Mouse (Mus musculus) CH12.LX (cell line): ENCODE results near the gene Speg. TPM values are rescaled to one million over a fixed set of nuclear protein-coding genes. Genes with fewer than 3 reads are reported as not detected.

Source experiments
- DNase-seq: peaks from one replicate; pipeline ENCODE4 v3.0.0-alpha.2; 2013; ENCODE audit errors: extremely low read depth
- H3K27ac ChIP-seq: 2 replicates; pipeline ENCODE4 v1.5.1; 2012; ENCODE audit warnings: low read depth, mild to moderate bottlenecking, control low read depth, moderate library complexity; ENCODE audit not compliant: insufficient read depth
- H3K27me3 ChIP-seq: replicated peaks from 2 replicates; pipeline ENCODE3; 2012; ENCODE audit warnings: inconsistent platforms
- H3K36me3 ChIP-seq, 2 experiments: replicated peaks in 1 of 2; 2 replicates each; pipeline versions ENCODE3 to v1.6.1; 2012; ENCODE audit warnings: inconsistent platforms in 1 of 2, low read length in 1 of 2, mild to moderate bottlenecking in 1 of 2, mixed read lengths in 1 of 2, moderate library complexity in 1 of 2; ENCODE audit not compliant: control insufficient read depth in 1 of 2, insufficient read depth in 1 of 2
- H3K4me1 ChIP-seq, 2 experiments: 2 replicates each; pipeline ENCODE4 v1.6.1; 2012; ENCODE audit warnings: inconsistent platforms in 1 of 2, moderate library complexity in 1 of 2; ENCODE audit not compliant: insufficient read depth in 2 of 2, control insufficient read depth in 1 of 2
- H3K4me2 ChIP-seq: 2 replicates; pipeline ENCODE4 v1.6.1; 2012; ENCODE audit warnings: low read depth, mild to moderate bottlenecking, control low read depth; ENCODE audit not compliant: poor library complexity, insufficient read depth, severe bottlenecking
- H3K4me3 ChIP-seq, 3 experiments: fragments of 150-350 bp in 1 of 3; sonication (generic) in 1 of 3; replicated peaks in 1 of 3; 2 replicates each; pipeline versions ENCODE3 to v1.5.1; 2011 to 2012; ENCODE audit warnings: low read depth in 2 of 3, low read length in 2 of 3, mild to moderate bottlenecking in 2 of 3, moderate library complexity in 2 of 3, control low read depth in 1 of 3, improper control_type of control experiment in 1 of 3, inconsistent platforms in 1 of 3, mixed read lengths in 1 of 3; ENCODE audit not compliant: poor library complexity in 1 of 3
- H3K79me2 ChIP-seq: replicated peaks from 2 replicates; pipeline ENCODE4 v1.6.1; 2012; ENCODE audit warnings: mild to moderate bottlenecking, moderate library complexity; ENCODE audit not compliant: control insufficient read depth, poor library complexity, insufficient read depth, severe bottlenecking; ENCODE audit errors: extremely low read depth
- H3K9ac ChIP-seq: 2 replicates; pipeline ENCODE4 v1.6.1; 2012; ENCODE audit warnings: low read depth, mild to moderate bottlenecking, control low read depth, moderate library complexity; ENCODE audit not compliant: insufficient read depth
- H3K9me3 ChIP-seq: replicated peaks from 2 replicates; pipeline ENCODE3; 2012; ENCODE audit warnings: low read length, inconsistent platforms, mixed read lengths
- BHLHE40 ChIP-seq: IDR thresholded peaks from 2 replicates; pipeline ENCODE4 v1.6.1; 2011; ENCODE audit warnings: mild to moderate bottlenecking, low read depth, low read length, improper control_type of control experiment
- CHD1 ChIP-seq: IDR thresholded peaks from 2 replicates; pipeline ENCODE4 v1.6.1; 2012; ENCODE audit warnings: low read depth, low read length, improper control_type of control experiment, inconsistent platforms
- ELF1 ChIP-seq: IDR thresholded peaks from 2 replicates; pipeline ENCODE4 v1.6.1; 2014; ENCODE audit warnings: low read depth, mild to moderate bottlenecking, inconsistent platforms, low read length, improper control_type of control experiment
- EP300 ChIP-seq: IDR thresholded peaks from 2 replicates; pipeline ENCODE4 v1.6.1; 2011; ENCODE audit warnings: low read length, improper control_type of control experiment
- GABPA ChIP-seq: IDR thresholded peaks from 2 replicates; pipeline ENCODE4 v1.6.1; 2012; ENCODE audit warnings: low read depth, low read length, improper control_type of control experiment, inconsistent platforms; ENCODE audit not compliant: insufficient replicate concordance
- JUND ChIP-seq: conservative IDR thresholded peaks from 2 replicates; pipeline ENCODE4 v1.6.1; 2011; ENCODE audit warnings: low read depth, low read length, improper control_type of control experiment
- KAT2A ChIP-seq: IDR thresholded peaks from 2 replicates; pipeline ENCODE4 v1.6.1; 2012; ENCODE audit warnings: low read length, improper control_type of control experiment, inconsistent platforms; ENCODE audit not compliant: insufficient replicate concordance
- MAX ChIP-seq: IDR thresholded peaks from 2 replicates; pipeline ENCODE4 v1.6.1; 2011; ENCODE audit warnings: low read length, improper control_type of control experiment
- MAZ ChIP-seq: IDR thresholded peaks from 2 replicates; pipeline ENCODE4 v1.6.1; 2012; ENCODE audit warnings: low read depth, mild to moderate bottlenecking, inconsistent platforms, low read length, improper control_type of control experiment, moderate library complexity
- MXI1 ChIP-seq: IDR thresholded peaks from 2 replicates; pipeline ENCODE4 v1.6.1; 2011; ENCODE audit warnings: mild to moderate bottlenecking, low read depth, low read length, improper control_type of control experiment
- NRF1 ChIP-seq: IDR thresholded peaks from 2 replicates; pipeline ENCODE4 v1.6.1; 2014; ENCODE audit warnings: low read depth, mild to moderate bottlenecking, inconsistent platforms, low read length, improper control_type of control experiment, moderate library complexity
- POLR2AphosphoS2 ChIP-seq: IDR thresholded peaks from 2 replicates; pipeline ENCODE4 v1.6.1; 2011; ENCODE audit warnings: low read depth, low read length, improper control_type of control experiment
- RCOR1 ChIP-seq: conservative IDR thresholded peaks from 2 replicates; pipeline ENCODE4 v1.6.1; 2012; ENCODE audit warnings: low read depth, mild to moderate bottlenecking, inconsistent platforms, low read length, improper control_type of control experiment
- SIN3A ChIP-seq: IDR thresholded peaks from 2 replicates; pipeline ENCODE4 v1.6.1; 2012; ENCODE audit warnings: low read length, improper control_type of control experiment, inconsistent platforms
- SMC3 ChIP-seq: IDR thresholded peaks from 2 replicates; pipeline ENCODE4 v1.6.1; 2011; ENCODE audit warnings: low read depth, low read length, improper control_type of control experiment
- TBP ChIP-seq: conservative IDR thresholded peaks from 2 replicates; pipeline ENCODE4 v1.6.1; 2011; ENCODE audit warnings: low read depth, low read length, improper control_type of control experiment
- TCF12 ChIP-seq: IDR thresholded peaks from 2 replicates; pipeline ENCODE4 v1.6.1; 2014; ENCODE audit warnings: low read depth, mild to moderate bottlenecking, inconsistent platforms, low read length, improper control_type of control experiment
- UBTF ChIP-seq: IDR thresholded peaks from 2 replicates; pipeline ENCODE4 v1.6.1; 2012; ENCODE audit warnings: low read depth, mild to moderate bottlenecking, inconsistent platforms, low read length, improper control_type of control experiment, moderate library complexity
- USF1 ChIP-seq: IDR thresholded peaks from 2 replicates; pipeline ENCODE4 v1.6.1; 2014; ENCODE audit warnings: low read depth, mild to moderate bottlenecking, inconsistent platforms, low read length, improper control_type of control experiment
- USF2 ChIP-seq: conservative IDR thresholded peaks from 2 replicates; pipeline ENCODE4 v1.6.1; 2011; ENCODE audit warnings: low read depth, low read length, improper control_type of control experiment
- ZC3H11A ChIP-seq: IDR thresholded peaks from 2 replicates; pipeline ENCODE4 v1.6.1; 2012; ENCODE audit warnings: low read depth, mild to moderate bottlenecking, inconsistent platforms, low read length, improper control_type of control experiment
- ZMIZ1 ChIP-seq: IDR thresholded peaks from 2 replicates; pipeline ENCODE4 v1.6.1; 2012; ENCODE audit warnings: low read depth, mild to moderate bottlenecking, inconsistent platforms, low read length, improper control_type of control experiment
- dilution Hi-C: fragments of 300-500 bp; cut with MboI; formaldehyde crosslinking; loops from 2 replicates; pipeline ENCODE4 v1.14.3; 2020; ENCODE audit warnings: low sequenced_read_pairs; ENCODE audit not compliant: extremely low pct_unique_long_range_greater_than_20kb, extremely low pct_ligation_motif_present
- in situ Hi-C: fragments of 300-500 bp; cut with MboI; formaldehyde crosslinking; loops from 3 replicates; pipeline ENCODE4 v1.14.3; 2019; ENCODE audit warnings: low sequenced_read_pairs, low pct_ligation_motif_present, low pct_unique_long_range_greater_than_20kb, mixed read lengths
- polyA plus RNA-seq: library from polyadenylated mRNA; unstranded; fragments of >175 nt; gene quantifications from 2 replicates; pipeline ENCODE4 v1.2.1, GENCODE M21; 2012; ENCODE audit warnings: low read depth; ENCODE audit not compliant: insufficient read length
- total RNA-seq, 2 experiments: library from RNA; depleted of rRNA; stranded (reverse); fragments of 300-350 nt in 1 of 2; fragments of >200 nt in 1 of 2; gene quantifications; 2 replicates each; pipeline ENCODE4 v1.2.3; 2012 to 2014

Gene Speg
- total and polyA plus RNA-seq, 3 experiments, result 13.1 to 30.7 (median 18.8) TPM

DNA sequence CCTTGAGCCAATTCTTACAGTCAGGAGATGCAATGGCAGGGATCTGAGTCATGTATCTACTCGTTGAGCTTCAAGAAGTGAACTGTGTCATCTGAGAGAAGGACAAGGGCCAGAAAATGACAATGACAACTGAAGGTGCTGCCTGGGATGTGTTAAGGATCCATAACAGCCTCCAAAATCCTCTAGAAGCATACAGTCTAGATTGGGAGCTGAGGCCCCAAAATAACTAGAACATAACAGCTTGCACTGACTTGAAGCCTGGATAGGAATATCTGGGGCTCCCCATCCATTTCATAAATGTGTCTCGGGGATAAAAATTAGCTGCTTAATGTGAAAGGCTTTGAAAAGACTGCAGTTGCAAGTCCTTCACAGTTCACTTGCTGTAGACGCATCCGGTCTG, 17.1 kb upstream of the Speg start:
- in situ Hi-C loops (no loop called here), dilution Hi-C loops (no loop called here)
- no peak overlapping the region for H3K27ac ChIP-seq
- H3K4me3 ChIP-seq, result no peak overlapping the region
- H3K79me2 ChIP-seq, result no peaks in the 10 kb centered on the region
- H3K36me3 ChIP-seq, result no peaks in the 10 kb centered on the region
- H3K9me3 ChIP-seq, result peaks cover 3% of the 10 kb centered on the region
- TF ChIP-seq NRF1 (no peak), POLR2AphosphoS2 (no peak), ZC3H11A (no peak), USF2 (no peak), MAX (no peak), CHD1 (no peak), KAT2A (no peak), TCF12 (no peak), SIN3A (no peak), ZMIZ1 (no peak), MXI1 (no peak), MAZ (no peak), USF1 (no peak), SMC3 (no peak), UBTF (no peak), JUND (no peak), RCOR1 (no peak)
- peaks cover 4 to 26% of the 10 kb centered on the region in 2 experiments; a peak in 3 of 4 replicates for H3K4me1 ChIP-seq
- no peaks in the 10 kb centered on the region for H3K27me3 ChIP-seq
- no peak for DNase-seq
- H3K9ac ChIP-seq, result no peak overlapping the region
- H3K4me2 ChIP-seq, result no peak overlapping the region

GRCm38 (mm10) chr1:75359346-75359745, 15.8 kb upstream of the Speg start:
- Histone ChIP-seq H3K79me2 (no peaks in the 10 kb centered on the region), H3K27ac (no peak overlapping the region), H3K27me3 (no peaks in the 10 kb centered on the region), H3K9me3 (peaks cover 3% of the 10 kb centered on the region), H3K9ac (no peak overlapping the region), H3K4me2 (no peak overlapping the region), H3K4me1 (peaks cover 4 to 26% of the 10 kb centered on the region in 2 experiments; a peak in 3 of 4 replicates), H3K36me3 (peaks cover 0 to 7% of the 10 kb centered on the region in 2 experiments), H3K4me3 (no peak overlapping the region)
- DNase-seq, result no peak
- in situ Hi-C loops, result no loop called here
- no peak for TF ChIP-seq UBTF
- TF ChIP-seq USF2, result no peak
- no peak for TF ChIP-seq BHLHE40
- TF ChIP-seq MAZ, result no peak
- TF ChIP-seq TBP, result no peak
- no peak for TF ChIP-seq MXI1
- TF ChIP-seq EP300, result no peak
- TF ChIP-seq GABPA, result no peak
- TF ChIP-seq ELF1, result no peak
- no peak for TF ChIP-seq JUND
- dilution Hi-C loops, result no loop called here
